Mouse (Mus musculus) right cerebral cortex, postnatal 14 days (tissue): ENCODE data around the gene Yars.

ENCODE experiments used
- DNase-seq: peaks from one replicate; pipeline ENCODE4 v3.0.0; 2022

Yars gene

DNA sequence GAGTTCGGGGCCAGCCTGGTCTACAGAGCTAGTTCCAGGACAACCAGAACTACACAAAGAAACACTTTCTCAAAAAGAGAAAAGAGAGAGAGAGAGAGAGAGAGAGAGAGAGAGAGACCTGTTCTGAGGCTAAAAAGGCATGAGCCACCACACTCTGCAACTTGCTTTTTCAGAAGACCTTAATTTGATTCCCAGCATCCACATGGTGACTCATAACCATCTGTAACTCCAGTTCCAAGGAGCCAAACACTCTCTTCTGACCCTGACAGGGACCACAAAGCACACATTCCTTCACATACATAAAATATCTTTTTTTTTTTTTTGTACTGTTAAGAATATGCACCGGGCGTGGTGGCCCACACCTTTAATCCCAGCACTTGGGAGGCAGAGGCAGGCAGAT is 65.0 kb downstream of the Yars start:
- DNase-seq, result no peak

DNA sequence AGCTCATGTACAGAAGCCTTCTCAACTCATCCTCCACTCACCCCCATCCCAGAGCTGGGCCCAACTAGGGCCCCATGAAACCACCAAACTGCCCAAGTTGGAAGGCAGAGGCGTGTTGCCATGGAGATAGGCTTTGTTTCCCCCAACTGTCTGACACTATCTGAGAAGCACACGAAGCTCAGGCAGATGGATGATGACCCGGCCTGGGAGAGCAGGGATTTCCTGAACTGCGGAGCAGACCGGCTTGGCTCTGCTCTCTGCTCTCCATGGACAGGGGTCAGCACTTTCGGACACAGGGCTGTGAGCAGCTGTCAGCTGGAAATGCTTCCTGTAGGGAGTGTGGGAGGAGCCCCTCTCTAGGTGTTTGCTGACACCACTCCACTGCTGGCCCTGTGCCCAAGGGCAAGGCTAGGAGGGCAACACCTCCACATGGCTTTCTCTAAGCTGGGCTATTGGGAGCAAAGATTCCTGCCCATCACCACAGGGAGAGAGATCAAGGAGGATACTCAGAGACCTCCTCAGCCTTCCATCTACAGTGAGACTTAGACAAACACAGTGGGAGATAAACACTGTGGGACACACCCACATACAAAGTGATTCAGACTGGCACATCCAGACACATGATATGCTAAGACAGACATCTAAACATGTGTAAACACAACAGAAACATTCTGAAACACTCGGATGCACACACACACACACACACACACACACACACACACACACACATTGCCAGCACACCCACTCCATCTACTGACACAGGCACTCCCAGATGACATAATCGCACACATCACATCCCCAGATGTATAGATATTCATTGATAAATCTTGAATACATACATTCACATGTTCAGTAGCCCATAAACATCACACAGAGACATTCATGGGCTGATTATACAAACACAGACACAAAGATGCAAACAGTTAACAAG is 67.2 kb downstream of the Yars start:
- DNase-seq, result no peak

DNA sequence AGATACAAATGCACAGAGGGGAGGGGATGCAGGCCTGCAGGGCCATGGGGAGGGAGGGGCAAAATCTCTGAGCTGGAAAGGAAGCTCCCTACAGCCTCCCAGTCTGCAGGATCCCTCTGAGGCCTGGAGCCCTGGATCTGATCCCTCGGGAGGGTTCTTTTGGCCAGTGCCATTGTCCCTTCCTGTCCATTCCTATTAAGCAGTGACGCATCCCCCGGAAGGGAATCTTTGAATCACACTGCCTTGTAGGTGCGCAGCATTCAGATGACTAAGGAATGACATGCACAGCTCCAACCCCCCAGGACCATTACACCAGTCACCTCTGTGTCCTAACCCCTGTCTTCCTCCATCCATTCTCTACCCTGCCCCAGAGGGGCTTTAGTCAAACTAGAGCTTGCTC is 69.5 kb downstream of the Yars start:
- no peak for DNase-seq

DNA sequence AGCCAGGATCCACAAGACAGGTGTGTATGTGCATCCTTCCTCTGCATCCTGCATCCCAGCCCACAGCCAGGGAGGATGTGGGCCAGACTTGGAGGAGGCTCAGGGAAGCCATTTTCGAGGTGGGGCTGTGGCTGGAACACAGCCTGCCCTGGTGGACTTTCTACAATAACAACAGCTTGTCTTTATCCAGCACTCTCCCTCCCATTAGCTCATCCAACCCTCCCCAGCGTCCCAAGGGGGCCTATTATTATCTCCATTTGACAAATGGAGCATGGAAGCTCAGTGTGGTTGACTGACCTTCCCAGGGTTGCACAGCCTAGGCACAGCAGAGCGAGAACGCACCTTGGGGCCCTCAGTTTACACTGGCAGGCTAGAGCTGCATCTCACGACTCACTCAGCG is 71.1 kb downstream of the Yars start:
- DNase-seq, result no peak

DNA sequence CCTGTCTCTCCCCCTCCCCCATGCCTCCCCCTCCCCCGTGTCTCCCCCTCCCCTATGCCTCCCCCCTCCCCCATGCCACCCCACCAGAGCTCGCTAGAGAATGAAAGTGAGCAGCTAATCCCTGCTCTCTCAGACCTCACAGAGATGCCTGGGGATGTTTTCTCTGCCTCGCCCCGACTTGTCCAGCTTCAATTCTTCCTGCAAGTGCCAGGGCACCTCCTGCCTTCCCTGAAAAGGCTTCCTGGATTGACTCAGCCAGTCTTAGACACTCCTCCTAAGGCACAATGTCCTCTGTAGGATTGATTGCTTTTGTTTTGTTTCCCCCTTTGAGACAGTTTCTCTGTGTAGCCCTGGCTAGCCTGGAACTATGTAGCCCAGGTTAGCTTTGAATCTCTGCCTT is 71.6 kb downstream of the Yars start, which contains the start of gene C77080:
Gene C77080 (minus strand): TSS at position 209 of the 400 bp plus-strand sequence.
- no peak for DNase-seq

DNA sequence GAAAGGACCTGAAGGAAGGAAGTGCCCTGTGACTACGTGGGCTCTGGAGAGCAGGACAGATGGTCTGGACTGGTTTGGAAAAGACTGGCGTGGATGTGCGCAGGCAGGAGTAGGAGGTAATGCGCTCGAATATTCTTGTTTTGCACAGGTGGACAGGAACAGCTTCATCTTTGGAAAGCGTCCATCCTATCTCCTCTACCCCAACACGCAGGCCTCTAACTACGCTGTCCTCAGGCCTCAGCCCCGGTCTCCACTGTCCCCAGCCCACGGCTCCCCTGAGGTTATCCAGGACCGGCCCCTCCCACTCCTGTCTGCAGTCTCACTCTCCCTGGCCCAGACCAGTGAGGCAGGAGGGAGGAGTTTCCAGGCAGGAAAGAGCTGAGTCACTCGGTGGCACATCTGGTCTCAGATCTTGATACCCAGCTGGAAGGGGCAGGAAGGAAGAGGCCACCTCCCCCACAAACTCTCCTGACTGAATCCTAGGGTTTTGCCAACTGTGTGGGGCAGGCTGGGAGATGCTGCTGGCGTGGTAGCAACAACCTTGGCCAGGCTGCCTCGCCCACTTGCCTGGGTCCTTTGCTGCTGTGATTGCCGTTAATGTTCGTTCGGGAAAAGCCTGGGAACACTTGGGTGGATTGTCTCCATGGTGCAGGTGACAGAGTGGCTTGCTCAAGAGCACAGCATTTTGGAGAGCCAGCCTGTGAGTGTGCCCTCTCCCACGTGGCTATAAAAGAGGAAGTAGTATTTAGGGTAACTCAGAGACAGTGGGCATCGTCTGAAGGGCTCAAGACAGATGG is 73.9 kb downstream of the Yars start:
- DNase-seq, result no peak

DNA sequence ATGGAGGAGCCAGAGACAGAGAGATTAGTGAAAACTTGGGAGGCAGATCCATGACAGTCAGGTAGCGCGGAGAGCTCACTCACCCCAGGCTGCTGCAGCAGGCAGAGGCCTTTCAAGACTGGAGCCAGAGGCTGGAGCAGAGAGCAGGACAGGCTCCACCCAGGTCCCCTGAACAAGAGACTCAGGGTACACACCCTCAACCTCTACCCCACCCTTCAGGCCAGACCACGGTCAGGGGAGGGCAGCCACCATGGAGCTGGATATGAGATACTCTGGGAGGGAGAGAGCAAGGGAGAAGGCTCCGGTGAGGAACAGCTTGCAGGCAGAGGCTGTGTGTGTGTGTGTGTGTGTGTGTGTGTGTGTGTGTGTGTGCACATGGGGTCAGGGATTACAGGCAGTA is 76.6 kb downstream of the Yars start:
- no peak for DNase-seq

DNA sequence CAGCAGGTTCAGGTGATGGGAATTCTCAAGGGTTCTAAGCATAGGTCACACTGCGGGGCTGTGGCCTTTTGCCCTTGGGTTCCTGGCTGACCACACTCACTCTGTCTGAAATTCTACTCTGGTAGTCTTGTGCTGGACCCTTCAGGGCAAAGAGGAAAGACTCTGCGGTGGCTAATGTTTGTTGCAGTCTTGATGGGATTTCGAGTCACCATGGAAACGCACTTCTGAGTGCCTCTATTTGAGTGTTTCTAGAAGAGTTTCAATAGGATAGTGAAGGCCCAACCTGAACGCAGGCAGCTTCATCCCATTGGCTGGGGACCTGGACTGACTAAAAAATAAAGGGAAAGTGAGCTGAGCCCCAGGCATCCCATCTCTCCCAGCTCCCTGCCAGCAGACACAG is 77.3 kb downstream of the Yars start:
- no peak for DNase-seq

DNA sequence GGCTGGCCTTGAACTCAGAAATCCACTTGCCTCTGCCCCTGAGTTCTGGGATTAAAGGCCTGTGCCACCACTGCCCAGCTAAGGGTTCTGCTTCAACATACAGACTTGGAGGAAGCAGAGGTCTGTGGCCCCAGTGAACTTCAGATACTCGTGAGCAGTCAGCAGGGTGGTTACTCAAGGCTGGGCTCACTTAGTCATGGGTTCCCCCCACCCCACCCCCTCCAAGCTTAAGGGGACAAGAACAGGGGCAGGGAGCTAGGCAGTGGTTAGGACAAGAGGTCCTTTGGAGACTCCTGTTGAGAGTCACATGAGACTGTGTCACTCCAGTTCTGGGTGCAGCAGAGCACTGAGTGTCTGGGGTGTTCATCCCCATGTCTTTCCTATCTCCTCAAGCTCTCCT is 79.1 kb downstream of the Yars start:
- no peak for DNase-seq
